Mouse (Mus musculus) C3H10T1/2 (cell line): Measurements from ENCODE around the gene Nudcd3. TPM values are rescaled to one million over a fixed set of nuclear protein-coding genes. Genes with fewer than 3 reads are reported as not detected.

Source experiments
- polyA plus RNA-seq, 2 experiments: library from polyadenylated mRNA; unstranded; fragments of >200 nt; fragmentation: generic; extraction: Trizol; gene quantifications; one replicate each; pipeline ENCODE4 v1.2.1; 2012; ENCODE audit warnings: missing spikeins in 2 of 2

Nudcd3 gene
- polyA plus RNA-seq = 10 to 100 TPM; 32.9 to 52.0 TPM

GRCm38 (mm10) chr11:6200087-6200569 lies at the start of gene Nudcd3:
Gene Nudcd3, minus strand, starts transcription at chr11:6200415.

GRCm38 (mm10) chr11:6230012-6230411 lies 29.8 kb upstream of the Nudcd3 start, which contains the start of gene Npc1l1:
Gene Npc1l1, minus strand, starts transcription at chr11:6230143.

GRCm38 (mm10) chr11:6199410-6200086 lies 667 bp downstream of the Nudcd3 start, which contains the start of gene A730071L15Rik:
Gene A730071L15Rik, plus strand, starts transcription at chr11:6200029.

GRCm38 (mm10) chr11:6066176-6066575 lies 134.0 kb downstream of the Nudcd3 start, which contains the start of gene Camk2b:
Gene Camk2b, minus strand, starts transcription at chr11:6066362.

Other genes with a start within 250 kb of the Nudcd3 start
- 10 to 100 TPM; 46.7 to 98.8 TPM for gene Ykt6, start 244.7 kb downstream of the Nudcd3 start, polyA plus RNA-seq
- under 1 TPM; 0.19 to 0.30 TPM for gene Camk2b, start 134.1 kb downstream of the Nudcd3 start, polyA plus RNA-seq
- gene A730071L15Rik, start 386 bp downstream of the Nudcd3 start, polyA plus RNA-seq = under 1 TPM; 0.02 to 0.26 TPM
- gene Npc1l1, start 29.7 kb upstream of the Nudcd3 start, polyA plus RNA-seq = under 1 TPM; 0.01 to 0.08 TPM
- gene Ddx56, start 67.4 kb upstream of the Nudcd3 start, polyA plus RNA-seq = 100 to 1,000 TPM in 1 of 2 experiments, 10 to 100 TPM in 1; 40.6 to 118 TPM
- gene Tmed4, start 74.5 kb upstream of the Nudcd3 start, polyA plus RNA-seq = 10 to 100 TPM; 12.7 to 52.1 TPM
- 10 to 100 TPM; 48.7 to 51.6 TPM for gene Ogdh, start 91.2 kb upstream of the Nudcd3 start, polyA plus RNA-seq
- gene Zmiz2, start 188.7 kb upstream of the Nudcd3 start, polyA plus RNA-seq = 10 to 100 TPM; 28.2 to 40.9 TPM
- gene Ppia, start 215.0 kb upstream of the Nudcd3 start, polyA plus RNA-seq = 1,000 to 10,000 TPM; 4,568 to 4,925 TPM
- gene H2afv, start 244.0 kb upstream of the Nudcd3 start, polyA plus RNA-seq = 100 to 1,000 TPM; 239 to 552 TPM